Mouse (Mus musculus): ENCODE measurements at regions not wholly inside any gene's neighbourhood (a gene's known extent, or its start where the extent isn't known, plus 50 kb on each side); places are given as distances from the start of the nearest gene placed in this dataset.

DNA sequence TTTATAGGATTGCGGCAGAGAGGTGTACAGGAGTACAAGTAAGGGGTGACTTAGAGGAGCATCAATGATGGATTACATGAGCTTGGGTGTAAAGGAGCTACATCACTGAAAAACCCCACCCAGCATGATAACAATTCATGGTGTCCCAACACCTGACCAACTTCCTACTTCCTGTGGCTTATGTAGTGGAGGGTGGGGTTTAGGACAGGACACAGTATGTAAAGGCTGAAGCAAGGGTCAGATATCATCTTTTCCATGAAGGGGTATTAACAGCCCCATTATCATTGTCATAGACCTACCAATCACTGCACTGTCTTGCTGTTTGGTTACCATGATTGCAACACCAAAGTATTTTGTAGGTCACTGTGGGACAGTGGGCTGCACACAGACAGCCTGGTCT lies 2529.8 kb upstream of the Gm8797 start:
- H3K4me1 ChIP-seq (ENCODE audit: insufficient read depth, low read length), result no peaks in the 10 kb centered on the region
- H3K4me3 ChIP-seq (ENCODE audit: low read depth, low read length), result no peak overlapping the region
- H3K9ac ChIP-seq (replicated peaks; ENCODE audit: low read length, poor library complexity, severe bottlenecking), result no peak overlapping the region
- DNase-seq (ENCODE audit: low spot score) (no peak), ATAC-seq (ENCODE audit: low FRiP score) (peak; percentile 54; the same call in 1 of the 2 replicates)
- peaks cover 22% of the 10 kb centered on the region for H3K9me3 ChIP-seq (ENCODE audit: low read length)
- WGBS, result 93% methylated on average over 1 of the region's 1 CpGs
- H3K27me3 ChIP-seq (ENCODE audit: insufficient read depth, low read length), result no peaks in the 10 kb centered on the region
- no peak overlapping the region for H3K4me2 ChIP-seq (ENCODE audit: low read depth, low read length, poor library complexity, severe bottlenecking)
- no peaks in the 10 kb centered on the region for H3K36me3 ChIP-seq (ENCODE audit: insufficient read depth, low read length)
- H3K27ac ChIP-seq (ENCODE audit: low read depth, low read length), result no peak overlapping the region
- TF ChIP-seq CTCF (IDR thresholded peaks at IDR 0.05), result no peak
